22 mouse cellular contexts compared by ENCODE assay signal in genomic region chr3:54401706-54402105, GRCm38 (mm10). TPM values are rescaled to one million over a fixed set of nuclear protein-coding genes. Genes with fewer than 3 reads are reported as not detected.
DNase-seq lines count a peak whose midpoint lies in the region; ATAC-seq and TF ChIP-seq lines count a peak whose summit lies in the region.
"Had no signal": no experiment of that assay in that cellular context is flagged by ENCODE, and none has a peak within 500 bp of the region (broad histone marks: within the 10 kb centered on the region; RNA-seq: fewer than 3 reads in every experiment).

No protein-coding gene starts in this region.

- no peaks in the 10 kb centered on the region for H3K36me3 ChIP-seq in forebrain, embryonic 16.5 days (ENCODE audit: control insufficient read depth, insufficient read depth)
- H3K36me3 ChIP-seq: embryonic facial prominence, embryonic 13.5 days; embryonic facial prominence, embryonic 15.5 days; forebrain, embryonic 15.5 days; G1E had no signal

- H3K4me2 ChIP-seq in forebrain, embryonic 16.5 days (ENCODE audit: low read length), result no peak overlapping the region
- H3K4me2 ChIP-seq: embryonic facial prominence, embryonic 13.5 days; embryonic facial prominence, embryonic 15.5 days; forebrain, embryonic 13.5 days; forebrain, embryonic 15.5 days had no signal

- TF ChIP-seq POLR2A in embryonic fibroblast, embryonic 13.5 days (IDR thresholded peaks at IDR 0.05; ENCODE audit: low read depth, low read length), result no peak

- H3K27ac ChIP-seq in embryonic fibroblast, embryonic 13.5 days (ENCODE audit: insufficient read depth, low read length), result peak overlapping the region; percentile 88
- H3K27ac ChIP-seq in forebrain, embryonic 16.5 days (ENCODE audit: low read length), result no peak overlapping the region
- H3K27ac ChIP-seq: embryonic facial prominence, embryonic 13.5 days; embryonic facial prominence, embryonic 15.5 days; forebrain, embryonic 13.5 days; forebrain, embryonic 15.5 days had no signal

- no peaks in the 10 kb centered on the region for H3K27me3 ChIP-seq in forebrain, embryonic 16.5 days (replicated peaks; ENCODE audit: control insufficient read depth, insufficient read depth, low read length)
- H3K27me3 ChIP-seq: CH12.LX; embryonic facial prominence, embryonic 13.5 days; embryonic facial prominence, embryonic 15.5 days; forebrain, embryonic 13.5 days; forebrain, embryonic 15.5 days had no signal

- H3K9ac ChIP-seq in forebrain, embryonic 16.5 days (replicated peaks; ENCODE audit: low read depth, low read length), result no peak overlapping the region
- H3K9ac ChIP-seq: embryonic facial prominence, embryonic 13.5 days; embryonic facial prominence, embryonic 15.5 days; forebrain, embryonic 13.5 days; forebrain, embryonic 15.5 days had no signal

- TF ChIP-seq CTCF in embryonic fibroblast, embryonic 13.5 days (IDR thresholded peaks at IDR 0.05; ENCODE audit: borderline replicate concordance, insufficient read depth, low read length), result no peak

- H3K4me1 ChIP-seq in embryonic fibroblast, embryonic 13.5 days (ENCODE audit: control insufficient read depth, insufficient read depth, low read length), result peaks cover 10% of the 10 kb centered on the region; the same call in 1 of the 2 replicates
- H3K4me1 ChIP-seq in forebrain, embryonic 16.5 days (replicated peaks; ENCODE audit: control insufficient read depth, insufficient read depth, low read length), result no peaks in the 10 kb centered on the region
- H3K4me1 ChIP-seq: forebrain, embryonic 13.5 days; forebrain, embryonic 15.5 days had no signal

- no peaks in the 10 kb centered on the region for H3K9me3 ChIP-seq in forebrain, embryonic 16.5 days (ENCODE audit: control insufficient read depth, low read length)
- H3K9me3 ChIP-seq: embryonic facial prominence, embryonic 13.5 days; embryonic facial prominence, embryonic 15.5 days; forebrain, embryonic 13.5 days; forebrain, embryonic 15.5 days had no signal

- DNase-seq in NIH3T3 (ENCODE audit: low read depth), result peak; percentile 64
- DNase-seq in thymus, postnatal 10 days (ENCODE audit: low spot score in 2 of 2), result no peak
- no peak for DNase-seq in lung, postnatal 36 days
- DNase-seq: adrenal gland, adult 8-10 months; adrenal gland, postnatal 14 days; B cell, adult 2 months; cerebellum, adult 11-12 months; cerebellum, adult 2 months; cerebellum, adult 9-10 months; cerebellum, postnatal 10 days; cerebellum, postnatal 36 days; embryo, embryonic 11 days had no signal

- WGBS in forebrain, embryonic 16.5 days, result 89% methylated on average over 5 of the region's 5 CpGs

- H3K4me3 ChIP-seq in embryonic fibroblast, embryonic 13.5 days (ENCODE audit: insufficient read depth, low read length), result no peak overlapping the region
- H3K4me3 ChIP-seq in forebrain, embryonic 16.5 days (replicated peaks; ENCODE audit: low read length), result no peak overlapping the region
- H3K4me3 ChIP-seq: embryonic facial prominence, embryonic 13.5 days; embryonic facial prominence, embryonic 15.5 days; forebrain, embryonic 13.5 days; forebrain, embryonic 15.5 days had no signal

- ATAC-seq in forebrain, embryonic 16.5 days, result no peak
- ATAC-seq: activated CD4-positive, CD25-positive, alpha-beta regulatory T cell, adult 4 months; CD4-positive, CD25-positive, alpha-beta regulatory T cell, adult 4 months; forebrain, embryonic 13.5 days; forebrain, embryonic 15.5 days had no signal

RNA-seq across cellular contexts. Expression of gene Postn, which starts 40.8 kb away (rescaled TPM):
- 1,715 and 3,345 TPM in 2 replicates for polyA plus RNA-seq in embryonic fibroblast, embryonic 13.5 days (2011; ENCODE audit: insufficient read length, low read depth, missing spikeins)
- 13.2 and 26.8 TPM in 2 replicates for polyA plus RNA-seq in forebrain, embryonic 16.5 days (2015; fragmentation: Nextera tagmentation; extraction: Ambion mirVana)
- polyA plus RNA-seq: CD4-positive, CD25-positive, alpha-beta regulatory T cell, adult 4 months; G1E had no signal

Comparison
In these comparisons a context has a peak if more than half of its experiments do, and no peak if none do; other contexts are left out.
1. RNA of gene Postn, which starts 40.8 kb away (polyA plus RNA-seq): 1,715 to 3,345 TPM in embryonic fibroblast, embryonic 13.5 days; 13.2 to 26.8 TPM in forebrain, embryonic 16.5 days; every median in the first group is over 10 times any median in the second.